Mouse (Mus musculus) spleen, postnatal 36 days (tissue): ENCODE data around the gene Cenpx.

Source experiments
- DNase-seq, 2 experiments: peaks; one replicate each; pipeline ENCODE4 v3.0.0; 2022; ENCODE audit warnings: low spot score in 2 of 2, mixed read lengths in 1 of 2

Cenpx gene

GRCm38 (mm10) chr11:120661076-120661460 is 52.5 kb downstream of the Cenpx start, which contains the start of gene Notum:
Gene Notum, minus strand, starts transcription at chr11:120661175.
- no peak for DNase-seq
